Mouse (Mus musculus): ENCODE measurements around the gene Fam193b.
"Not testable (repeated sequence)": the region's sequence is repeated elsewhere in the genome, so short reads cannot be mapped to it uniquely, and the experiment has no call there.

Gene Fam193b

DNA sequence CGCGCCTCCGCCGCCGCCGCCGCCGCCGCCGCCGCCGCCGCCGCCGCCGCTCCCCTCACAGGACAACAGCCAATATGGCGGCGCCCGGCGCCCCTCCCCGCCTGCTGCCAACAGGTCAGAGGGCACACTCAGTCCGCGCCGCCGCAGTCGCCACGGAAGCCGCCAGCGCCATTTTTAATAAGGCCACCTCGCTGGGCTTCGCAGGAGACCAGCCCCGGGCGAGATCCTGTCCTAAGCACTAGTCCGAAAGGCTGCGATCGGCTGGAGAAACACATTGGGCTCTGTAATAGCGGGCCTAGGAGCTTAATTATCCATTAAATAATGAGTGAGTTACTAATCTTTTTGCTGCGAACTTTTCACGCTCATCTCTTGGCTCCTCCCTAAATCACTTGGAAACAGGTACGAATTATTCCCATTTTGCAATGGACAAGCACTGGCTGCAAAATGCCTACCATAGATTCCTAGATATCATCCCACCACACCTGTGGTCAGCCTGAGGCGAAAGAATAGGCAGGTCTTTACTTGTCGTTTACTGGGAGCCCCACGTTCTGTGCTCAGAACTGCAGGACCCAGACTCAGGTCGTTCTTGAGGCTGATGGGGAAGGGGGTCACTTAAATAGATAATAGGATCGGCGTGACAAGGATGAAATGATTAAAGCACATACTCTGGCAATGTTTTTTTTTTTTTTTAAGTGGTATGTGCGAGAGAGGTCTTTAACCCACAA lies at the start of gene Fam193b:
Fam193b (minus strand) TSS at position 94 of the 725 bp plus-strand sequence.
- peak; percentile 94 for DNase-seq (ENCODE audit: low read depth)

GRCm38 (mm10) chr13:55620275-55620674 lies 49.4 kb upstream of the Fam193b start:
- DNase-seq (ENCODE audit: low read depth) = no peak

DNA sequence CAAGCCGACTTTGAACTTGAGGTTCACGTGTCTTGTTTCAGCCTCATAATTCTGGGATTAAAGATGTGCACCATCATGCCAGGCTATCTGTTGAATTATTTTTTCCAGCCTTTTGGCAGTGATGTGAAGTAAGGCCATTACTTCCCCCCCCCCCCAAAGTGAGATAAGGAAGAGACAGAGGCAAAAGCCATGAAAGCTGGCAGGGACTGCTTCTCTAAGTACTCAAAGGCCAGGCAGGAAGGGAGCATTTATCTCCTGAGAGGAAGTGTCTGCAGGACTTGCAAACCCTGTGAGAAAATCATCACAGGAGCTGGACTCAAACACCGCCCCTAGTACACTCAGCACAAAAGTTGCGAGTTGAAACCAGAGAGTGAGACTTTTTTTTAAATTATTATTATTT lies 48.4 kb upstream of the Fam193b start:
- no peak for DNase-seq (ENCODE audit: low read depth)

DNA sequence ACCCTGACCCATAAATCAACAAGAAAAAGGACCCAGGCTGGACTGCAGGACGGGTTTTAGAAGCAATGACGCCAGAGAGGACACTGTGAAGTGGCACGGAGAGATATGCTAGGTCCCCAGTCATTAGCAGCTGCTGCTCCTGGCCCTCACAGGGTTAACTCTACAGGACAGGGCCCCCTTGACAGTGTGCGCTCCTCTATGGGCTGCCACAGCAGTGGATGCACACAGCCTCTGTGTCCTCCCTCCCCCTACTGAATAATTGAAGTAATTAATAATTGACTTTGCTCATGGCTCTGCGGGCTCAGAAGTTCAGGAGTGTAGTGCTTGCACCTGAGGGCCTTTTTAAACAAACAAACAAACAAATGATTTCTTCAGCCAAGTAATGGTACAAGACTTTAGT lies 42.6 kb upstream of the Fam193b start:
- DNase-seq (ENCODE audit: low read depth) = no peak

DNA sequence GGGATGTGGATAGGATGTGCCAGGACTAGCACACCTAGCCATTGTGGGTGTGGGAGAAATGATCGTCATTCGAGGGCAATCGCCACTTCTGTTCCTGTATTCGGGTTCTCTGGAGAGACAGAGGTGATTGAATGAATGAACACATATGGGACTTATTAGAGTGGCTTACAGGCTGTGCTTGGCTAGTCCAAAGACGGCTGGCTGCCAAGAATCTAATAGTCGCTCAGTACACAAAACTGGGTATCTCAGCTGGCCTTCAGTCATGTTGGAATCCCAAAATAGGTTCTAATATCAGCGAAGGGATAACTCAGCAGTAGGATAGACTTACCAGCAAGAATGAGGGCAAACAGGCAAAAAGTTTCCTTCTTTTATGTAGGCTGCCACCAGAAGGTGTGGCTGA lies 41.1 kb upstream of the Fam193b start:
- DNase-seq (ENCODE audit: low read depth) = peak; percentile 88

DNA sequence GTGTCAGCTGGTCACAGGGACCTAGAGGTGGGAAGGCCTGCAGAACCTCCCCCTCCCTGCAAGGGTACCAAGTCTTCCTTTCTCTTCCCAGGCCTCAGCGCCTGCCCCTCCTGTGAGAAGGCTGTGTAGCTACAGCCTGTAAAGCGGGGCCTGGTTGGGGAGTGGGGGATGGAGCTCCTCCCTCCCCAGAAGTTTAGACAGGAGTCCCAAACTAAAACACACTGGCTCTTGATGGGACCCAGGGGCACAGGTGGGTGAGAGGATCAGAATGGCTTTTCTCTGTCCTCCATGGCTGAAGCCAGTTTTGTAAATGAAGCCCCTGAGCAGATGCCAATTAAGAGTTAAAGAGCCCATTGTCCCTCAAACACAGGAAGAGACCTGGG lies 36.7 kb upstream of the Fam193b start:
- DNase-seq (ENCODE audit: low read depth) = no peak

GRCm38 (mm10) chr13:55606899-55607623 lies 36.1 kb upstream of the Fam193b start:
- DNase-seq (ENCODE audit: low read depth) = no peak

DNA sequence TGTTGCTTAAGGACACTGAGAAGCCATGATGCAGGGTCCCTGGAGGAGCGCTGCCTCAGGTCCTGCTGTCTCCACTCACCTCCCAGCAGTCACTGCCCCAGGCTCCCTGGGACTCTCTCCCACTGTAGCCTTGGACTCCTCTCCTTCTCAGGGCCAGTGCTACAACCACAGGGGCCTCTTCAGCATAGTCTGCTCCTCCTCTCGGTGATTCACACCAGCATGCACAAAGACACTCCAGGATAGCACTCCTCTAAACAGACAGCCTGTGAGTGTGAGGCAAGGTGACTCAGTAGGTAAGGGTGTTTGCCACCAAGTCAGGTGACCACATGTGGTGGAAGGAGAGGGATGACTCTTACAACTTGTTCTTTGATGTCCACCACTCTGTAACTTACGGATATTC lies 33.7 kb upstream of the Fam193b start:
- no peak for DNase-seq (ENCODE audit: low read depth)

DNA sequence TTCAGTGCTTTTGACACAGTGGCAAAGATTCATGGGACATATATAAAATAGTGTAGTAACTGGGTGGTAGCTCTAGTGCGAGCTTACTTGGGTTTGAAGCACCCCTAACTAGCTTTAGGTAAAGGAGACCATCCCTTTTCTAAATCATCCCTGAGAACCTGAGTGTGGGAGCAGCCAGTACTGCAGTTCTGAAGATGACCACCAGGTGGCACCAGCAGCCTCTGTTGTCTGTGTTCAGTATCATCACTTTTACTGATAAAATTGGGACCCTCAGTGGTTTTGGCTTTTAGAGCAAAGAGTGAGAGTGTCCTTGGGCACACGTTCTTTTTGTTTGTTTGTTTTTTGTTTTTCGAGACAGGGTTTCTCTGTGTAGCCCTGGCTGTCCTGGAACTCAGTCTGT lies 30.7 kb upstream of the Fam193b start:
- DNase-seq (ENCODE audit: low read depth) = peak; percentile 86

GRCm38 (mm10) chr13:55600657-55601056 lies 29.7 kb upstream of the Fam193b start:
- no peak for DNase-seq (ENCODE audit: low read depth)

- DNase-seq (ENCODE audit: low read depth) = peak; percentile 88
These were observed 28.9 kb upstream of the Fam193b start, which contains the start of gene B4galt7 for GRCm38 (mm10) chr13:55599566-55600540. Gene B4galt7 (plus strand): TSS chr13:55599896.

DNA sequence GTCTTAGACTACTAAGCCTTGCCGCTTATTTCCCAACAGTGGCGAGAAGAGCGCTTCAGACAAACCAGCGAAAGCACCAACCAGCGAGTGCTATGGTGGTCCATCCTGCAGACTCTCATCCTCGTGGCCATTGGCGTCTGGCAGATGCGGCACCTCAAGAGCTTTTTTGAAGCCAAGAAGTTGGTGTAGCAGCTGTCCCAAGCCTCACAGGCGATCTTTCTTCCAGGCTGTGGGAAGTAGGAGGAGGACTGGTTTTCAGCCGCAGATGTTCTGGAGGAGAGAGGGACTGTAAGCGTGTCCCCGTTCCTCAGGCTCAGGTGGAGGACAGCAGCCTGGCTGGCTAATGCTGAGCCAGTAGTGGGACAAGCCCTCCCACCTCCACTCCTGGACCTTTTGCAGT lies 25.9 kb upstream of the Fam193b start:
- no peak for DNase-seq (ENCODE audit: low read depth)

- DNase-seq (ENCODE audit: low read depth) = no peak
These were observed 24.5 kb upstream of the Fam193b start for GRCm38 (mm10) chr13:55595375-55595774.

DNA sequence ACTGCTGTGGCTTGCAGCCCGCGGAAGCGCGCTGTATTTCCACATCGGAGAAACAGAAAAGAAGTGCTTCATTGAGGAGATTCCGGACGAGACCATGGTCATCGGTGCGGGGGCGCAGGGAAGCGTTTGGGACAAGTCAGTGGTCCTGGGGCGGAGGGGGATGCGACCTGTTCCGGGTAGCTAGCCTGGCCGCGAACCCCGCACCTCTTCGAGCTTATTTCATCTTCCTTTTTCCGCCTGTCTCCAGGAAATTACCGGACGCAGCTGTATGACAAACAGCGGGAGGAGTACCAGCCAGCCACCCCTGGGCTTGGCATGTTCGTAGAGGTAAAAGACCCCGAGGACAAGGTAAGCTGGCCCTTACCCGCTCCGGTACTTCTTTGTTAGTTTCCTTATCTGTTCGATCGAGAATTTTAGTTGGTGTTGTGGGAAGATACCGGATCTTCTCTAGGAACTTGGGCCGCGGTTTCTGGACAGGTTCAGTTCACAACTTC lies 22.4 kb upstream of the Fam193b start:
- DNase-seq (ENCODE audit: low read depth) = no peak

GRCm38 (mm10) chr13:55592512-55593253 lies 21.8 kb upstream of the Fam193b start:
- peak; percentile 96 for DNase-seq (ENCODE audit: low read depth)

- DNase-seq (ENCODE audit: low read depth) = no peak
These were observed 21.1 kb upstream of the Fam193b start for GRCm38 (mm10) chr13:55591961-55592490.

DNA sequence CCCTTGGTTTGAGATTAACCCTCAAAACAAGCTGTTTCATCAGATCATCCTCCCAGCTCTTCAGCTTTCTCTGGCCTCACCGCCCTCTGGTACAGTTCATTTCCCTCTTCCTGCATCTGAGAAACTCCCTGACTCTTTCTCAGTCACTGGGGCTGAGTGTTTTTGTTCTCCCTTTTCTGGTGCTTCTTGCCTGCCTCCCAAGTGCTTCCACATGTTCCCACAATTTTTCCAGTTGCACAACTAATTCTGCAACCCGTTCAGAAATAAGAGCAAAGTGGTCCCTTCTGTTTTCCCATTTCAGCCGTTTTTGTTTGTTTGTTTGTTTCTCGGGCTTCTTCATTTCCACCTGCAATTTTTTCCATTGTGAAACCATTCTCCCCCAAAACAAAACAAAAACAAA lies 7.2 kb upstream of the Fam193b start:
- DNase-seq (ENCODE audit: low read depth) = no peak

DNA sequence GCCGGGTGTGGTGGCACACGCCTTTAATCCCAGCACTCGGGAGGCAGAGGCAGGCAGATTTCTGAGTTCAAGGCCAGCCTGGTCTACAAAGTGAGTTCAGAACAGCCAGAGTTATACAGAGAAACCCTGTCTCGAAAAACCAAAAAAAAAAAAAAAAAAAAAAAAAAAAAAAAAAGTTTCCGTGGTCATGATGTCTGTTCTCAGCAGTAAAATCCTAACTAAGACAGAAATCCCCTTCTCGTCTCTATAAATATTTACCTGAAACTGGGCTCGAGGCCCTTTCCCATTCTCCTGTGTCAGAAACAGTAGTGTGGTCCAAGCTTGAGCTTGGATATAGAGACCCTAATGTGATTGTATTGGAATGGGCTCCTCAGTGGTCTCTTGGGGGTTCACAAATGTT lies 6.0 kb upstream of the Fam193b start:
- not testable (repeated sequence) for DNase-seq (ENCODE audit: low read depth)

DNA sequence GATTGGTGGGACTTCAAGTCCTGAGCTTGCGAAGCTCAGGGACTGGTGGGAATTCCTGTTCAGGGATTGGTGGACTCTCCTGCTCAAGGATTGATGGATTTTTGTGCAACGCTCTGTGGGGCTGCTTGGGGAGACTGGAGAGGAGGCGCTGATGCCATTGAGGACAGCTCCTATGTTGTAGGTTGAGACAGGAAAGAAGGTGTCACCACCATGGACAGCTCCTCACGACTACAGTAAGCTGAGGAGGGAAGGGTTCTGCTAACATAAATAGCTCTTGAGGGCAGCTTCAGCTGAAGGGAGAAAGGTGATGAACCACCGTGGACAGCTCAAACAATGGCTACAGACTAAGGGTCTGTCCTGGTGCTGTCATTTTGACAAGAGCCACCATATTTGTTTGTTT lies 5.0 kb upstream of the Fam193b start:
- peak; percentile 36 for DNase-seq (ENCODE audit: low read depth)

DNA sequence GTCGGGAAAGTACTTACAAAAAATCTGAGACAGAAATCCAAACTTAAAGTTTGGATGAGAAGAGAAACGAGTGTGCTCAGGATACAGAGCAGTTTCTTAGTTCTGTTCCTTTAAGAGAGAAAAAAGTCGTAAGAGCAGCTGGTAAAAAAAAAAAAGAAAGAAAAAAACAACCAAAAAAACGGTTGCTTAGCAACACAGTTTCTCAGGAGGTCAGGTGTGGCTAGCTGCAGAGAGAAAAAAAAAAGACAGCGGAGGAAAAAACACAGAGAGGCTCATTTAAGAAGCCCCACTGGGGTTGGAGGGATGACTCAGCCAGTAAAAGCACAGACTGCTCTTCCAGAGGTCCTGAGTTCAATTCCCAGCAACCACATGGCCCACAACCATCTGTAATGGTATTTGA lies 3.4 kb upstream of the Fam193b start:
- DNase-seq (ENCODE audit: low read depth) = no peak

- DNase-seq (ENCODE audit: low read depth) = no peak
These were observed 2.5 kb upstream of the Fam193b start, which contains the start of gene Tmed9 for GRCm38 (mm10) chr13:55573432-55573831. Gene Tmed9 (plus strand): TSS chr13:55573732.

Data from NIH3T3 (cell line).